Mouse (Mus musculus) liver, embryonic 11.5 days (tissue): ENCODE measurements around the gene Pdcd11. TPM values are rescaled to one million over a fixed set of nuclear protein-coding genes. Genes with fewer than 3 reads are reported as not detected.
A peak's percentile ranks its signal among the peaks of the same experiment; 100 is the strongest.

Experiments
- ATAC-seq: fragments of 200-750 bp; cut with Nextera tagmentation; replicated peaks from 2 replicates; pipeline ENCODE4 v1.8.0; 2017; ENCODE audit warnings: moderate number of reproducible peaks, mild to moderate bottlenecking, moderate TSS enrichment, moderate library complexity; ENCODE audit not compliant: low FRiP score
- DNase-seq: peaks from one replicate; pipeline ENCODE4 v3.0.0-alpha.2; 2017; ENCODE audit warnings: low spot score
- H3K27ac ChIP-seq: fragments of 300-500 bp; sonication (generic); 2 replicates; pipeline ENCODE4 v1.5.1; 2014; ENCODE audit warnings: mild to moderate bottlenecking, low read depth, low read length, control low read depth
- H3K27me3 ChIP-seq: fragments of 300-500 bp; sonication (generic); replicated peaks from 2 replicates; pipeline ENCODE4 v1.6.1; 2014; ENCODE audit warnings: low read length, mixed read lengths; ENCODE audit not compliant: control insufficient read depth, insufficient read depth
- H3K36me3 ChIP-seq: fragments of 300-500 bp; sonication (generic); 2 replicates; pipeline ENCODE4 v1.6.1; 2014; ENCODE audit warnings: mild to moderate bottlenecking, low read length, moderate library complexity, mixed read lengths; ENCODE audit not compliant: control insufficient read depth, insufficient read depth
- H3K4me1 ChIP-seq: fragments of 300-500 bp; sonication (generic); replicated peaks from 2 replicates; pipeline ENCODE4 v1.6.1; 2014; ENCODE audit warnings: low read length, mixed read lengths; ENCODE audit not compliant: control insufficient read depth, insufficient read depth
- H3K4me2 ChIP-seq: fragments of 300-500 bp; sonication (generic); 2 replicates; pipeline ENCODE4 v1.6.1; 2014; ENCODE audit warnings: mild to moderate bottlenecking, control low read depth, moderate library complexity
- H3K4me3 ChIP-seq: fragments of 300-500 bp; sonication (generic); 2 replicates; pipeline ENCODE4 v1.5.1; 2014; ENCODE audit warnings: low read depth, low read length, control low read depth
- H3K9ac ChIP-seq: fragments of 300-500 bp; sonication (generic); 2 replicates; pipeline ENCODE4 v1.6.1; 2014; ENCODE audit warnings: low read depth, low read length, control low read depth
- H3K9me3 ChIP-seq: fragments of 300-500 bp; sonication (generic); 2 replicates; pipeline ENCODE4 v1.6.1; 2016; ENCODE audit warnings: low read length, inconsistent platforms, mixed read lengths; ENCODE audit not compliant: control insufficient read depth
- WGBS: fragments of 180-500 bp; shearing (Covaris S2); extraction: QIAGEN DNeasy Blood & Tissue Kit; methylation state at CpG from one replicate; pipeline ENCODE4 v1.1.7; 2014; 5-methylcytosine and 5-hydroxymethylcytosine counted together
- polyA plus RNA-seq: library from polyadenylated mRNA; unstranded; fragments of >200 nt; fragmentation: Nextera tagmentation; extraction: Ambion mirVana; gene quantifications from 2 replicates; pipeline ENCODE4 v1.2.1, GENCODE M21; 2014

Pdcd11 gene
- polyA plus RNA-seq, 1 experiment from 2014 or later = 18.8 TPM

GRCm38 (mm10) chr19:47053471-47053870, 37.1 kb upstream of the Pdcd11 start:
- Histone ChIP-seq H3K27ac (no peak overlapping the region), H3K4me3 (no peak overlapping the region), H3K9ac (no peak overlapping the region), H3K36me3 (no peaks in the 10 kb centered on the region), H3K4me2 (no peak overlapping the region), H3K9me3 (no peaks in the 10 kb centered on the region), H3K27me3 (no peaks in the 10 kb centered on the region), H3K4me1 (peaks cover 12% of the 10 kb centered on the region)
- 80% methylated on average over 4 of the region's 4 CpGs for WGBS
- no peak for ATAC-seq
- no peak for DNase-seq

GRCm38 (mm10) chr19:47057684-47058083, 32.9 kb upstream of the Pdcd11 start:
- DNase-seq = no peak
- Histone ChIP-seq H3K9ac (no peak overlapping the region), H3K4me2 (no peak overlapping the region), H3K27me3 (no peaks in the 10 kb centered on the region), H3K27ac (no peak overlapping the region), H3K36me3 (no peaks in the 10 kb centered on the region), H3K4me1 (no peaks in the 10 kb centered on the region), H3K4me3 (no peak overlapping the region), H3K9me3 (no peaks in the 10 kb centered on the region)
- ATAC-seq = no peak
- WGBS = 66% methylated on average over 1 of the region's 1 CpGs

- ATAC-seq = no peak
- H3K4me2 ChIP-seq = peak overlapping the region; percentile 31; the same call in 1 of the 2 replicates
Observed at GRCm38 (mm10) chr19:47065860-47066259, 24.7 kb upstream of the Pdcd11 start.

GRCm38 (mm10) chr19:47067096-47067882, 23.3 kb upstream of the Pdcd11 start, which contains the start of gene Taf5:
TSS of gene Taf5 (plus strand) at chr19:47067746.
- H3K4me3 ChIP-seq = peak within 1 kb of the TSS; percentile 99
- H3K9me3 ChIP-seq = no peaks in the 10 kb centered on the region
- H3K27me3 ChIP-seq = no peaks in the 10 kb centered on the region
- 9% methylated on average over 49 of the region's 49 CpGs for WGBS
- DNase-seq (peak; percentile 94), ATAC-seq (peak; percentile 72)
- H3K4me1 ChIP-seq = peaks cover 6% of the 10 kb centered on the region; the same call in 1 of the 2 replicates
- peak within 1 kb of the TSS; percentile 98 for H3K9ac ChIP-seq
- peak within 1 kb of the TSS; percentile 85 for H3K27ac ChIP-seq
- H3K36me3 ChIP-seq = peaks cover 6% of the 10 kb centered on the region
- peak within 1 kb of the TSS; percentile 96 for H3K4me2 ChIP-seq

More at GRCm38 (mm10) chr19:47065860-47066259, 24.7 kb upstream of the Pdcd11 start:
- Histone ChIP-seq H3K9ac (no peak overlapping the region), H3K4me1 (peaks cover 6% of the 10 kb centered on the region; the same call in 1 of the 2 replicates), H3K9me3 (no peaks in the 10 kb centered on the region), H3K27ac (no peak overlapping the region), H3K4me3 (no peak overlapping the region), H3K27me3 (no peaks in the 10 kb centered on the region), H3K36me3 (no peaks in the 10 kb centered on the region)
- DNase-seq = no peak
- WGBS = 76% methylated on average over 3 of the region's 3 CpGs

- Histone ChIP-seq H3K4me3 (peak overlapping the region; percentile 99), H3K36me3 (peaks cover 11% of the 10 kb centered on the region), H3K4me2 (peak overlapping the region; percentile 96), H3K27ac (peak overlapping the region; percentile 85), H3K9ac (peak overlapping the region; percentile 98), H3K4me1 (peaks cover 6% of the 10 kb centered on the region; the same call in 1 of the 2 replicates), H3K27me3 (no peaks in the 10 kb centered on the region), H3K9me3 (no peaks in the 10 kb centered on the region)
- ATAC-seq (peak; percentile 97), DNase-seq (peak; percentile 82)
- under 1% methylated on average over 61 of the region's 72 CpGs for WGBS
Observed at GRCm38 (mm10) chr19:47067924-47068611, 22.5 kb upstream of the Pdcd11 start.

GRCm38 (mm10) chr19:47088226-47088625, 2.3 kb upstream of the Pdcd11 start:
- DNase-seq (no peak), ATAC-seq (no peak)
- Histone ChIP-seq H3K4me3 (no peak overlapping the region), H3K36me3 (peaks cover 26% of the 10 kb centered on the region), H3K4me1 (peaks cover 15% of the 10 kb centered on the region), H3K9me3 (no peaks in the 10 kb centered on the region), H3K9ac (no peak overlapping the region), H3K27me3 (no peaks in the 10 kb centered on the region), H3K4me2 (peak overlapping the region; percentile 93; the same call in 1 of the 2 replicates), H3K27ac (no peak overlapping the region)
- 85% methylated on average over 3 of the region's 3 CpGs for WGBS

- ATAC-seq = peak; percentile 58
- H3K9me3 ChIP-seq = no peaks in the 10 kb centered on the region
- peak overlapping the region; percentile 87 for H3K4me3 ChIP-seq
- DNase-seq = no peak
- peaks cover 20% of the 10 kb centered on the region; the same call in 1 of the 2 replicates for H3K36me3 ChIP-seq
- H3K4me2 ChIP-seq = peak overlapping the region; percentile 93
- H3K27ac ChIP-seq = peak overlapping the region; percentile 67; the same call in 1 of the 2 replicates
- no peaks in the 10 kb centered on the region for H3K27me3 ChIP-seq
- WGBS = 1% methylated on average over 36 of the region's 36 CpGs
- H3K9ac ChIP-seq = peak overlapping the region; percentile 89
- H3K4me1 ChIP-seq = peaks cover 15% of the 10 kb centered on the region
Observed at GRCm38 (mm10) chr19:47089718-47090525, 646 bp upstream of the Pdcd11 start.

- no peaks in the 10 kb centered on the region for H3K27me3 ChIP-seq
- no peak overlapping the region for H3K9ac ChIP-seq
- peaks cover 67% of the 10 kb centered on the region for H3K36me3 ChIP-seq
- DNase-seq (no peak), ATAC-seq (no peak)
- H3K4me3 ChIP-seq = no peak overlapping the region
- no peak overlapping the region for H3K27ac ChIP-seq
- 81% methylated on average over 5 of the region's 5 CpGs for WGBS
- H3K9me3 ChIP-seq = no peaks in the 10 kb centered on the region
- H3K4me1 ChIP-seq = no peaks in the 10 kb centered on the region
- no peak overlapping the region for H3K4me2 ChIP-seq
Observed at GRCm38 (mm10) chr19:47101080-47101479, 10.5 kb downstream of the Pdcd11 start.
